Mouse (Mus musculus) CH12.LX (cell line): ENCODE measurements around the gene Fam171a2. TPM values are rescaled to one million over a fixed set of nuclear protein-coding genes. Genes with fewer than 3 reads are reported as not detected.

Source experiments
- DNase-seq: peaks from one replicate; pipeline ENCODE4 v3.0.0-alpha.2; 2013; ENCODE audit errors: extremely low read depth
- H3K27ac ChIP-seq: 2 replicates; pipeline ENCODE4 v1.5.1; 2012; ENCODE audit warnings: low read depth, mild to moderate bottlenecking, control low read depth, moderate library complexity; ENCODE audit not compliant: insufficient read depth
- H3K27me3 ChIP-seq: replicated peaks from 2 replicates; pipeline ENCODE3; 2012; ENCODE audit warnings: inconsistent platforms
- H3K36me3 ChIP-seq, 2 experiments: replicated peaks in 1 of 2; 2 replicates each; pipeline versions ENCODE3 to v1.6.1; 2012; ENCODE audit warnings: inconsistent platforms in 1 of 2, low read length in 1 of 2, mild to moderate bottlenecking in 1 of 2, mixed read lengths in 1 of 2, moderate library complexity in 1 of 2; ENCODE audit not compliant: control insufficient read depth in 1 of 2, insufficient read depth in 1 of 2
- H3K4me1 ChIP-seq, 2 experiments: 2 replicates each; pipeline ENCODE4 v1.6.1; 2012; ENCODE audit warnings: inconsistent platforms in 1 of 2, moderate library complexity in 1 of 2; ENCODE audit not compliant: insufficient read depth in 2 of 2, control insufficient read depth in 1 of 2
- H3K4me2 ChIP-seq: 2 replicates; pipeline ENCODE4 v1.6.1; 2012; ENCODE audit warnings: low read depth, mild to moderate bottlenecking, control low read depth; ENCODE audit not compliant: poor library complexity, insufficient read depth, severe bottlenecking
- H3K4me3 ChIP-seq, 3 experiments: fragments of 150-350 bp in 1 of 3; sonication (generic) in 1 of 3; replicated peaks in 1 of 3; 2 replicates each; pipeline versions ENCODE3 to v1.5.1; 2011 to 2012; ENCODE audit warnings: low read depth in 2 of 3, low read length in 2 of 3, mild to moderate bottlenecking in 2 of 3, moderate library complexity in 2 of 3, control low read depth in 1 of 3, improper control_type of control experiment in 1 of 3, inconsistent platforms in 1 of 3, mixed read lengths in 1 of 3; ENCODE audit not compliant: poor library complexity in 1 of 3
- H3K79me2 ChIP-seq: replicated peaks from 2 replicates; pipeline ENCODE4 v1.6.1; 2012; ENCODE audit warnings: mild to moderate bottlenecking, moderate library complexity; ENCODE audit not compliant: control insufficient read depth, poor library complexity, insufficient read depth, severe bottlenecking; ENCODE audit errors: extremely low read depth
- H3K9ac ChIP-seq: 2 replicates; pipeline ENCODE4 v1.6.1; 2012; ENCODE audit warnings: low read depth, mild to moderate bottlenecking, control low read depth, moderate library complexity; ENCODE audit not compliant: insufficient read depth
- H3K9me3 ChIP-seq: replicated peaks from 2 replicates; pipeline ENCODE3; 2012; ENCODE audit warnings: low read length, inconsistent platforms, mixed read lengths
- ELF1 ChIP-seq: IDR thresholded peaks from 2 replicates; pipeline ENCODE4 v1.6.1; 2014; ENCODE audit warnings: low read depth, mild to moderate bottlenecking, inconsistent platforms, low read length, improper control_type of control experiment
- ETS1 ChIP-seq: conservative IDR thresholded peaks from 2 replicates; pipeline ENCODE4 v1.6.1; 2012; ENCODE audit warnings: low read depth, mild to moderate bottlenecking, inconsistent platforms, low read length, improper control_type of control experiment, moderate library complexity
- HCFC1 ChIP-seq: IDR thresholded peaks from 2 replicates; pipeline ENCODE4 v1.6.1; 2012; ENCODE audit warnings: low read depth, mild to moderate bottlenecking, inconsistent platforms, low read length, improper control_type of control experiment
- IRF4 ChIP-seq: IDR thresholded peaks from 2 replicates; pipeline ENCODE4 v1.6.1; 2014; ENCODE audit warnings: low read depth, mild to moderate bottlenecking, inconsistent platforms, low read length, improper control_type of control experiment
- JUND ChIP-seq: conservative IDR thresholded peaks from 2 replicates; pipeline ENCODE4 v1.6.1; 2011; ENCODE audit warnings: low read depth, low read length, improper control_type of control experiment
- KAT2A ChIP-seq: IDR thresholded peaks from 2 replicates; pipeline ENCODE4 v1.6.1; 2012; ENCODE audit warnings: low read length, improper control_type of control experiment, inconsistent platforms; ENCODE audit not compliant: insufficient replicate concordance
- MAFK ChIP-seq: IDR thresholded peaks from 2 replicates; pipeline ENCODE4 v1.6.1; 2011; ENCODE audit warnings: low read length, improper control_type of control experiment; ENCODE audit not compliant: insufficient replicate concordance
- MAX ChIP-seq: IDR thresholded peaks from 2 replicates; pipeline ENCODE4 v1.6.1; 2011; ENCODE audit warnings: low read length, improper control_type of control experiment
- POLR2AphosphoS2 ChIP-seq: IDR thresholded peaks from 2 replicates; pipeline ENCODE4 v1.6.1; 2011; ENCODE audit warnings: low read depth, low read length, improper control_type of control experiment
- SMC3 ChIP-seq: IDR thresholded peaks from 2 replicates; pipeline ENCODE4 v1.6.1; 2011; ENCODE audit warnings: low read depth, low read length, improper control_type of control experiment
- TBP ChIP-seq: conservative IDR thresholded peaks from 2 replicates; pipeline ENCODE4 v1.6.1; 2011; ENCODE audit warnings: low read depth, low read length, improper control_type of control experiment
- TCF12 ChIP-seq: IDR thresholded peaks from 2 replicates; pipeline ENCODE4 v1.6.1; 2014; ENCODE audit warnings: low read depth, mild to moderate bottlenecking, inconsistent platforms, low read length, improper control_type of control experiment
- USF2 ChIP-seq: conservative IDR thresholded peaks from 2 replicates; pipeline ENCODE4 v1.6.1; 2011; ENCODE audit warnings: low read depth, low read length, improper control_type of control experiment
- dilution Hi-C: fragments of 300-500 bp; cut with MboI; formaldehyde crosslinking; loops from 2 replicates; pipeline ENCODE4 v1.14.3; 2020; ENCODE audit warnings: low sequenced_read_pairs; ENCODE audit not compliant: extremely low pct_unique_long_range_greater_than_20kb, extremely low pct_ligation_motif_present
- in situ Hi-C: fragments of 300-500 bp; cut with MboI; formaldehyde crosslinking; loops from 3 replicates; pipeline ENCODE4 v1.14.3; 2019; ENCODE audit warnings: low sequenced_read_pairs, low pct_ligation_motif_present, low pct_unique_long_range_greater_than_20kb, mixed read lengths
- polyA plus RNA-seq: library from polyadenylated mRNA; unstranded; fragments of >175 nt; gene quantifications from 2 replicates; pipeline ENCODE4 v1.2.1, GENCODE M21; 2012; ENCODE audit warnings: low read depth; ENCODE audit not compliant: insufficient read length
- total RNA-seq, 2 experiments: library from RNA; depleted of rRNA; stranded (reverse); fragments of 300-350 nt in 1 of 2; fragments of >200 nt in 1 of 2; gene quantifications; 2 replicates each; pipeline ENCODE4 v1.2.3; 2012 to 2014

Gene Fam171a2
- total and polyA plus RNA-seq, 3 experiments = not detected

DNA sequence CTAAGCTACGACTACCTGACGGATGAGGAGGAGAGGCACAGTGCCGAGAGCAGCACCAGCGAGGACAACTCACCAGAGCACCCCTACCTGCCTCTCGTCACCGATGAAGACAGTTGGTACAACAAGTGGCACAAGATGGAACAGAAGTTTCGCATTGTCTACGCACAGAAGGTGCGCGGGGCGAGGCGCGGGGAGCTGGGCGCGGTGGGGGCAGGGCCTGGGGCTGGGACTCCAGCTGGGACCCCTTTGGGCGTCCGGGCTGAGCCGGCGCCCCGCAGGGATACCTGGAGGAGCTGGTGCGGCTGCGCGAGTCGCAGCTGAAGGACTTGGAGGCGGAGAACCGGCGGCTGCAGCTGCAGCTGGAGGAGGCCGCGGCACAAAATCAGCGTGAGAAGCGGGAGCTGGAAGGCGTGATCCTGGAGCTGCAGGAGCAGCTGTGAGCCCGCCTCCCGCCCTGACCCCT, 47.8 kb downstream of the Fam171a2 start:
- Histone ChIP-seq H3K4me2 (no peak overlapping the region), H3K9ac (no peak overlapping the region)
- in situ Hi-C loops = no loop called here
- DNase-seq = no peak
- TF ChIP-seq KAT2A = no peak
- no peak for TF ChIP-seq USF2
- TF ChIP-seq IRF4 = no peak
- TF ChIP-seq TCF12 = no peak
- TF ChIP-seq, all 38 proteins: peak for 0
- Histone ChIP-seq H3K79me2 (no peaks in the 10 kb centered on the region), H3K4me3 (no peak overlapping the region), H3K36me3 (peaks cover 35 to 49% of the 10 kb centered on the region in 2 experiments), H3K27ac (no peak overlapping the region), H3K4me1 (peaks cover 3 to 11% of the 10 kb centered on the region in 2 experiments; a peak in 2 of 4 replicates), H3K9me3 (no peaks in the 10 kb centered on the region), H3K27me3 (peaks cover 23% of the 10 kb centered on the region)
- dilution Hi-C loops = loop anchor here (25.0 kb wide), 1 partner anchor 87 kb away; the partner anchor contains the start of gene Ubtf

DNA sequence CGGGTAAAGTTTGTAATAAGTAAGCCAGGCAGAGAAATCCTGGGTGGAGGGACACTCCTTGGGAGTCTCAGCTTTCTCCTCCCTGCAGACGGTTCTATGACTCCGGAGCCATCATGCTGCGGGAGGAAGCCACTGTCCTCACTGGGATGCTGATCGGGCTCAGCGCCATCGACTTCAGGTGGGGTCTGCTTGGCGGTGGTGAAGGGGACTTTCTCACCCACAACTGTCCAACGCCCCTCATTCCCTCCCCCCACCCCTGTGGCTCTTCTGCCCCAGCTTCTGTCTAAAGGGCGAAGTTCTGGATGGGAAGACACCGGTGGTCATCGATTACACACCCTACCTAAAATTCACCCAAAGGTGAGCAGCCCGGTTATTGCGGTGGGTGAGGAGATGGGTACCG, 48.4 kb downstream of the Fam171a2 start:
- H3K9me3 ChIP-seq = no peaks in the 10 kb centered on the region
- H3K27ac ChIP-seq = no peak overlapping the region
- no peak for DNase-seq
- no peak overlapping the region for H3K4me3 ChIP-seq
- in situ Hi-C loops (no loop called here), dilution Hi-C loops (no loop called here)
- TF ChIP-seq HCFC1 = no peak
- TF ChIP-seq SMC3 = no peak
- no peak for TF ChIP-seq JUND
- TF ChIP-seq MAX = no peak
- TF ChIP-seq MAFK = no peak
- no peak for TF ChIP-seq POLR2AphosphoS2
- no peak for TF ChIP-seq ELF1
- TF ChIP-seq TBP = no peak
- TF ChIP-seq ETS1 = no peak
- no peak for TF ChIP-seq TCF12
- peaks cover 7 to 9% of the 10 kb centered on the region in 2 experiments; a peak in 3 of 4 replicates for H3K4me1 ChIP-seq
- H3K4me2 ChIP-seq = no peak overlapping the region
- no peak overlapping the region for H3K9ac ChIP-seq
- H3K79me2 ChIP-seq = no peaks in the 10 kb centered on the region
- peaks cover 30 to 44% of the 10 kb centered on the region in 2 experiments for H3K36me3 ChIP-seq
- H3K27me3 ChIP-seq = peaks cover 29% of the 10 kb centered on the region
